Mouse (Mus musculus) heart, postnatal 0 days (tissue): ENCODE measurements around the gene Dnmt1. TPM values are rescaled to one million over a fixed set of nuclear protein-coding genes. Genes with fewer than 3 reads are reported as not detected.
A peak's percentile ranks its signal among the peaks of the same experiment; 100 is the strongest.

Experiments used
- ATAC-seq: fragments of 200-750 bp; cut with Nextera tagmentation; 2 replicates; pipeline ENCODE4 v1.8.0; 2017; ENCODE audit warnings: low read depth, moderate number of reproducible peaks, moderate library complexity; ENCODE audit not compliant: insufficient read depth
- DNase-seq: peaks from one replicate; pipeline ENCODE4 v3.0.0-alpha.2; 2016; ENCODE audit warnings: low spot score
- H3K27ac ChIP-seq: fragments of 300-500 bp; sonication (generic); 2 replicates; pipeline ENCODE4 v1.5.1; 2014; ENCODE audit warnings: low read depth, mild to moderate bottlenecking
- H3K27me3 ChIP-seq: fragments of 300-500 bp; sonication (generic); 2 replicates; pipeline ENCODE4 v1.6.1; 2014; ENCODE audit warnings: low read length, mixed read lengths; ENCODE audit not compliant: control insufficient read depth, insufficient read depth
- H3K36me3 ChIP-seq: fragments of 300-500 bp; sonication (generic); replicated peaks from 2 replicates; pipeline ENCODE4 v1.6.1; 2014; ENCODE audit warnings: low read length, mixed read lengths; ENCODE audit not compliant: control insufficient read depth, insufficient read depth
- H3K4me1 ChIP-seq: fragments of 300-500 bp; sonication (generic); 2 replicates; pipeline ENCODE4 v1.6.1; 2014; ENCODE audit warnings: antibody characterized with exemption; ENCODE audit not compliant: control insufficient read depth, insufficient read depth
- H3K4me2 ChIP-seq: fragments of 300-500 bp; sonication (generic); 2 replicates; pipeline ENCODE4 v1.6.1; 2014; ENCODE audit warnings: low read depth, mild to moderate bottlenecking, low read length, moderate library complexity
- H3K4me3 ChIP-seq: fragments of 300-500 bp; sonication (generic); 2 replicates; pipeline ENCODE4 v1.5.1; 2014; ENCODE audit warnings: low read depth, low read length
- H3K9ac ChIP-seq: fragments of 300-500 bp; sonication (generic); replicated peaks from 2 replicates; pipeline ENCODE4 v1.6.1; 2014; ENCODE audit warnings: low read depth, low read length, mixed read lengths
- H3K9me3 ChIP-seq: fragments of 300-500 bp; sonication (generic); replicated peaks from 2 replicates; pipeline ENCODE4 v1.6.1; 2016; ENCODE audit warnings: low read length; ENCODE audit not compliant: control insufficient read depth
- CTCF ChIP-seq: IDR thresholded peaks from 2 replicates; pipeline ENCODE4 v1.5.1; 2016; ENCODE audit warnings: antibody characterized with exemption, control low read depth, low read depth
- EP300 ChIP-seq: IDR thresholded peaks from 2 replicates; pipeline ENCODE4 v1.6.1; 2016; ENCODE audit warnings: antibody characterized with exemption, low read depth
- WGBS: fragments of 180-500 bp; shearing (Covaris S2); extraction: QIAGEN DNeasy Blood & Tissue Kit; methylation state at CpG from one replicate; pipeline ENCODE4 v1.1.7; 2014; 5-methylcytosine and 5-hydroxymethylcytosine counted together
- polyA plus RNA-seq: library from polyadenylated mRNA; unstranded; fragments of >200 nt; fragmentation: Nextera tagmentation; extraction: Ambion mirVana; gene quantifications from 2 replicates; pipeline ENCODE4 v1.2.1, GENCODE M21; 2015
- total RNA-seq: library from RNA; depleted of rRNA; stranded (reverse); fragments of >200 nt; gene quantifications from 2 replicates; pipeline ENCODE4 v1.2.3, GENCODE M21; 2014; ENCODE audit warnings: low replicate concordance

Dnmt1 gene
- total and polyA plus RNA-seq, 2 experiments from 2014 or later: 15.4 to 27.4 TPM

- no peak for DNase-seq
- no peak overlapping the region; the same call in 1 of the 2 replicates for H3K9ac ChIP-seq
- peaks cover 18% of the 10 kb centered on the region for H3K36me3 ChIP-seq
- peak; percentile 18; the same call in 1 of the 2 replicates for ATAC-seq
- no peak overlapping the region for H3K4me3 ChIP-seq
- no peaks in the 10 kb centered on the region for H3K9me3 ChIP-seq
- no peaks in the 10 kb centered on the region for H3K27me3 ChIP-seq
- H3K27ac ChIP-seq: peak overlapping the region; percentile 76
- no peak for TF ChIP-seq CTCF
- TF ChIP-seq EP300: no peak
- H3K4me2 ChIP-seq: peak overlapping the region; percentile 3; the same call in 1 of the 2 replicates
- peaks cover 26% of the 10 kb centered on the region; the same call in 1 of the 2 replicates for H3K4me1 ChIP-seq
- 46% methylated on average over 28 of the region's 28 CpGs for WGBS
Measured at GRCm38 (mm10) chr9:20972141-20972992, 12.7 kb upstream of the Dnmt1 start.

GRCm38 (mm10) chr9:20971751-20972140 lies 12.1 kb upstream of the Dnmt1 start:
- TF ChIP-seq CTCF (no peak), EP300 (no peak)
- ATAC-seq: peak; percentile 6; the same call in 1 of the 2 replicates

GRCm38 (mm10) chr9:20966747-20967146 lies 7.1 kb upstream of the Dnmt1 start:
- ATAC-seq (no peak), DNase-seq (no peak)
- Histone ChIP-seq H3K4me3 (no peak overlapping the region), H3K4me1 (0 out of 2 replicates have a peak, but pooled peaks cover under 1% of the 10 kb centered on the region), H3K27ac (no peak overlapping the region), H3K27me3 (no peaks in the 10 kb centered on the region), H3K36me3 (peaks cover 34% of the 10 kb centered on the region), H3K9ac (no peak overlapping the region), H3K9me3 (no peaks in the 10 kb centered on the region), H3K4me2 (no peak overlapping the region)
- TF ChIP-seq CTCF (no peak), EP300 (no peak)
- 75% methylated on average over 5 of the region's 5 CpGs for WGBS

More at GRCm38 (mm10) chr9:20971751-20972140, 12.1 kb upstream of the Dnmt1 start:
- Histone ChIP-seq H3K9ac (no peak overlapping the region), H3K4me3 (no peak overlapping the region), H3K27me3 (no peaks in the 10 kb centered on the region), H3K27ac (peak overlapping the region; percentile 76), H3K9me3 (no peaks in the 10 kb centered on the region), H3K36me3 (peaks cover 24% of the 10 kb centered on the region), H3K4me1 (peaks cover 23% of the 10 kb centered on the region; the same call in 1 of the 2 replicates), H3K4me2 (no peak overlapping the region)
- DNase-seq: no peak
- 63% methylated on average over 7 of the region's 7 CpGs for WGBS

DNA sequence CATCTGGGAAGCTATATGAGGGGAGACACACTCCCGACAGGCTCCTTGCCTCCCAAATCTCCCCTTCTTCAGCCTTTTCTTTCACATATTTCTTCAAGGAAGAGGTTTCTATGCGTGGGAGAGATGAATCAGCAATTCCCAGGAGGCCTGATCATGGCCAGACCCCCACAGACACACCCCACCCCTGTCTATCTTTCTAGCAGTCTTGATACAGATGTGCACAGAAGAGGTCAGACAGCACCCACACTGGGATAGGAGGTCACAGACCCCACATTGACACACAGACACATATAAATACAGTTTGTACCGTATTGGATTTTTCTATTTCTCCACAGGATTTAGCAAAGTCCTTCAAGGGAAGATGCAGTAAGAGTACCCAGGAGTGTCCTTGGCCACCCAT lies 6.3 kb upstream of the Dnmt1 start:
- no peak for DNase-seq
- no peaks in the 10 kb centered on the region for H3K4me1 ChIP-seq
- WGBS: 73% methylated on average over 3 of the region's 3 CpGs
- H3K4me3 ChIP-seq: no peak overlapping the region
- H3K36me3 ChIP-seq: peaks cover 34% of the 10 kb centered on the region
- ATAC-seq: no peak
- H3K27ac ChIP-seq: no peak overlapping the region
- TF ChIP-seq EP300: no peak
- no peak for TF ChIP-seq CTCF
- no peaks in the 10 kb centered on the region for H3K9me3 ChIP-seq
- H3K27me3 ChIP-seq: no peaks in the 10 kb centered on the region
- no peak overlapping the region for H3K4me2 ChIP-seq
- no peak overlapping the region for H3K9ac ChIP-seq

- WGBS: 79% methylated on average over 4 of the region's 4 CpGs
Measured at GRCm38 (mm10) chr9:20965606-20966005, 5.9 kb upstream of the Dnmt1 start.

More at GRCm38 (mm10) chr9:20965606-20966005, 5.9 kb upstream of the Dnmt1 start:
- TF ChIP-seq CTCF (no peak), EP300 (no peak)
- Histone ChIP-seq H3K9ac (no peak overlapping the region), H3K27ac (no peak overlapping the region), H3K27me3 (no peaks in the 10 kb centered on the region), H3K4me2 (no peak overlapping the region), H3K4me1 (no peaks in the 10 kb centered on the region), H3K36me3 (peaks cover 34% of the 10 kb centered on the region), H3K9me3 (no peaks in the 10 kb centered on the region), H3K4me3 (no peak overlapping the region)
- DNase-seq (no peak), ATAC-seq (no peak)
